Mouse (Mus musculus) bone marrow, adult 2 months (tissue): Measurements from ENCODE around the gene Med14.

Experiments used
- CTCF ChIP-seq: fragments of 200-500 bp; IDR thresholded peaks from 2 replicates; pipeline ENCODE4 v1.5.1; 2011; ENCODE audit warnings: low read length, control low read depth; ENCODE audit not compliant: control insufficient read depth, insufficient read depth
- POLR2A ChIP-seq: fragments of 200-500 bp; IDR thresholded peaks from 2 replicates; pipeline ENCODE4 v1.6.1; 2011; ENCODE audit warnings: low read depth, mild to moderate bottlenecking, control low read depth, low read length, borderline replicate concordance; ENCODE audit not compliant: control insufficient read depth

GRCm38 (mm10) chrX:12791674-12792340, 29.9 kb upstream of the Med14 start:
- TF ChIP-seq POLR2A (no peak), CTCF (no peak)
